Comparison of ENCODE assay signal across 8 mouse cellular contexts in the genomic region with DNA sequence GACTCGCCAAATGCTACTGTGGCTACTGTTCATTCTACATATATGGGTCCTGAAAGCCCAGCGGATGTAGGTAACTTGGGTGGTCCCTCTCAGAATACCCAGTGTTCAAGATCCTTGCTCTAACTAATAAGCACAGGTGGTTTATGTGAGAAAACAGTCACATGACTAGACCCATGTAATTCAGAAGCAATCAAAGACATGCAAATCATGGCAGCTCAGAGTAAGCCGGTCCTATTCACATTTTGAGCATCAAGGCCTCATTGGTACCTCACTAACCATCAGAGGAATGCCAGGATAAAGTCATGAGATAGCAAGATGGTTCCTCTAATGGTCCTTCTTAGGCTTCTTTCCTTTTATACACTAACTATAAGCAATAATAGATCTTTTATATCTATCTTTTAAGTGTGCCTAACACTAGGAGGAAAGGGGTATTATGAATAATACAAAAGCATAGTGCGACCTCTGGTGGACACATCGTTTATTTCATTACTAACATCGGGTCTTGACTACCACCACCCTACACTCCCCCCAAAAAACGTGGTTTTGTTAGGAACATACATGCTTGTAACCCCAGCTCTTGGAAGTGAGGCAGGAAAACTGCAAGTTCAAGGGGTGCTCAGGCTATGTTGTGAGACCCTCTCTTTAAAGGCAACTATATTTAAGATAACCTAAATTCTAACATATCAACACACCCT. TPM values are rescaled to one million over a fixed set of nuclear protein-coding genes. Genes with fewer than 3 reads are reported as not detected.
DNase-seq lines count a peak whose midpoint lies in the region; ATAC-seq and TF ChIP-seq lines count a peak whose summit lies in the region.

No protein-coding gene starts in this region.

- no peak for TF ChIP-seq CTCF in kidney, adult 2 months (conservative IDR thresholded peaks at IDR 0.05; ENCODE audit: insufficient read depth, insufficient read length, low read depth, low read length)

- 40% methylated on average over 7 of the region's 7 CpGs for WGBS in kidney, adult 2 months
- WGBS in liver, embryonic 12.5 days (ENCODE audit: insufficient replicate concordance), result 35% methylated on average over 7 of the region's 7 CpGs

- peak; percentile 58 for DNase-seq in kidney, adult 2 months
- no peak for DNase-seq in kidney, adult 11 months
- peak; percentile 81 for DNase-seq in adipocyte (ENCODE audit: low spot score)
- peak; percentile 69 for DNase-seq in kidney, adult 9 months
- DNase-seq in naive thymus-derived CD4-positive, alpha-beta T cell, adult 2 months (ENCODE audit: low read depth), result peak; percentile 89
- DNase-seq in thymus, postnatal 4 days, result peak; percentile 74

- H3K4me3 ChIP-seq in kidney, adult 2 months (ENCODE audit: insufficient read depth, low read depth, low read length), result no peak overlapping the region
- peak overlapping the region; percentile 85 for H3K4me3 ChIP-seq in liver, embryonic 12.5 days

- H3K36me3 ChIP-seq in kidney, adult 2 months (ENCODE audit: control insufficient read depth, insufficient read depth, low read length), result no peaks in the 10 kb centered on the region
- H3K36me3 ChIP-seq in liver, embryonic 12.5 days, result peaks cover 16% of the 10 kb centered on the region

- H3K27me3 ChIP-seq in kidney, adult 2 months (replicated peaks; ENCODE audit: control insufficient read depth, insufficient read depth, low read length), result no peaks in the 10 kb centered on the region
- H3K27me3 ChIP-seq in liver, embryonic 12.5 days (replicated peaks), result no peaks in the 10 kb centered on the region

- TF ChIP-seq POLR2A in kidney, adult 2 months (IDR thresholded peaks at IDR 0.05; ENCODE audit: low read depth, low read length), result no peak

- H3K27ac ChIP-seq in kidney, adult 2 months (ENCODE audit: insufficient read depth, low read depth, low read length), result no peak overlapping the region
- peak overlapping the region; percentile 70 for H3K27ac ChIP-seq in liver, embryonic 12.5 days

- H3K9ac ChIP-seq in liver, embryonic 12.5 days, result peak overlapping the region; percentile 88

- peak; percentile 39; the same call in 1 of the 2 replicates for ATAC-seq in erythroid progenitor cell, adult 5-6 weeks (replicated peaks; ENCODE audit: low FRiP score, poor library complexity, severe bottlenecking)
- no peak for ATAC-seq in liver, embryonic 12.5 days

- 0 out of 2 replicates have a peak, but pooled peaks cover 5% of the 10 kb centered on the region for H3K4me1 ChIP-seq in kidney, adult 2 months (ENCODE audit: control insufficient read depth, insufficient read depth, low read length)
- peaks cover 63% of the 10 kb centered on the region for H3K4me1 ChIP-seq in liver, embryonic 12.5 days

- H3K9me3 ChIP-seq in liver, embryonic 12.5 days (replicated peaks), result peaks cover 3% of the 10 kb centered on the region; the same call in 1 of the 2 replicates

- peak overlapping the region; percentile 85 for H3K4me2 ChIP-seq in liver, embryonic 12.5 days

RNA-seq across cellular contexts. Expression of a gene that starts 2.0 kb away (rescaled TPM):
- 2.6 TPM in 2 replicates for polyA plus RNA-seq in kidney, adult 2 months (2012; rRNA removed)
- 28.9 and 37.8 TPM in 2 replicates for total RNA-seq in erythroid progenitor cell, adult 5-6 weeks (2015; ENCODE audit: low replicate concordance)
- 43.6 and 69.8 TPM in 2 replicates for total RNA-seq in erythroid progenitor cell, adult 5-6 weeks (2017; ENCODE audit: low replicate concordance)
- polyA plus RNA-seq in liver, embryonic 12.5 days (2016; fragmentation: Nextera tagmentation; extraction: Ambion mirVana), result 18.9 and 19.0 TPM in 2 replicates
